Mouse (Mus musculus): Measurements from ENCODE around the gene Robo1.

GRCm38 (mm10) chr16:72808351-72808750 is 500.2 kb downstream of the Robo1 start:
- no peak for TF ChIP-seq TAL1 (conservative IDR thresholded peaks at IDR 0.05; ENCODE audit: low read depth, low read length)
- TF ChIP-seq CTCF (IDR thresholded peaks at IDR 0.05; ENCODE audit: low read depth, low read length): no peak
